Mouse (Mus musculus) intestine, embryonic 16.5 days (tissue): ENCODE data around the gene Adamts17. TPM values are rescaled to one million over a fixed set of nuclear protein-coding genes. Genes with fewer than 3 reads are reported as not detected.

Experiments
- ATAC-seq: fragments of 200-750 bp; cut with Nextera tagmentation; 2 replicates; pipeline ENCODE4 v1.8.0; 2017; ENCODE audit warnings: moderate TSS enrichment, moderate library complexity
- H3K27ac ChIP-seq: fragments of 300-500 bp; sonication (generic); 2 replicates; pipeline ENCODE4 v1.5.1; 2014; ENCODE audit warnings: mild to moderate bottlenecking, low read length
- H3K27me3 ChIP-seq: fragments of 300-500 bp; sonication (generic); replicated peaks from 2 replicates; pipeline ENCODE4 v1.6.1; 2014; ENCODE audit warnings: low read length, control low read depth, mixed read lengths; ENCODE audit not compliant: control insufficient read depth, insufficient read depth
- H3K36me3 ChIP-seq: fragments of 300-500 bp; sonication (generic); 2 replicates; pipeline ENCODE4 v1.6.1; 2014; ENCODE audit warnings: low read length, control low read depth; ENCODE audit not compliant: control insufficient read depth, insufficient read depth
- H3K4me1 ChIP-seq: fragments of 300-500 bp; sonication (generic); 2 replicates; pipeline ENCODE4 v1.6.1; 2014; ENCODE audit warnings: low read length, control low read depth, mixed read lengths; ENCODE audit not compliant: control insufficient read depth, insufficient read depth
- H3K4me2 ChIP-seq: fragments of 300-500 bp; sonication (generic); 2 replicates; pipeline ENCODE4 v1.6.1; 2014; ENCODE audit warnings: low read depth, low read length, control low read depth
- H3K4me3 ChIP-seq: fragments of 300-500 bp; sonication (generic); 2 replicates; pipeline ENCODE4 v1.5.1; 2014; ENCODE audit warnings: mild to moderate bottlenecking, low read length
- H3K9ac ChIP-seq: fragments of 300-500 bp; sonication (generic); 2 replicates; pipeline ENCODE4 v1.6.1; 2014; ENCODE audit warnings: low read depth, low read length
- H3K9me3 ChIP-seq: fragments of 300-500 bp; sonication (generic); 2 replicates; pipeline ENCODE4 v1.6.1; 2016; ENCODE audit warnings: low read length, control low read depth; ENCODE audit not compliant: control insufficient read depth
- WGBS: fragments of 180-500 bp; shearing (Covaris S2); extraction: QIAGEN DNeasy Blood & Tissue Kit; methylation state at CpG from one replicate; pipeline ENCODE4 v1.1.7; 2014; 5-methylcytosine and 5-hydroxymethylcytosine counted together
- polyA plus RNA-seq: library from polyadenylated mRNA; unstranded; fragments of >200 nt; fragmentation: Nextera tagmentation; extraction: Ambion mirVana; gene quantifications from 2 replicates; pipeline ENCODE4 v1.2.1, GENCODE M21; 2015

Adamts17 gene
- polyA plus RNA-seq, 1 experiment from 2014 or later: 3.7 TPM

- Histone ChIP-seq H3K36me3 (no peaks in the 10 kb centered on the region), H3K27ac (no peak overlapping the region), H3K9ac (no peak overlapping the region), H3K9me3 (no peaks in the 10 kb centered on the region), H3K4me1 (no peaks in the 10 kb centered on the region), H3K4me3 (no peak overlapping the region), H3K4me2 (no peak overlapping the region), H3K27me3 (no peaks in the 10 kb centered on the region)
- whole genome bisulfite sequencing: 73% methylated on average over 20 of the region's 20 CpGs
- ATAC-seq: no peak
These were observed 186.9 kb downstream of the Adamts17 start for GRCm38 (mm10) chr7:67026114-67027070.

- no peak overlapping the region for H3K4me2 ChIP-seq
- H3K4me3 ChIP-seq: no peak overlapping the region
- 87% methylated on average over 8 of the region's 8 CpGs for WGBS
- no peak overlapping the region for H3K9ac ChIP-seq
- ATAC-seq: no peak
- no peaks in the 10 kb centered on the region for H3K27me3 ChIP-seq
- no peak overlapping the region for H3K27ac ChIP-seq
- H3K36me3 ChIP-seq: no peaks in the 10 kb centered on the region
- no peaks in the 10 kb centered on the region for H3K4me1 ChIP-seq
- no peaks in the 10 kb centered on the region for H3K9me3 ChIP-seq
These were observed 187.7 kb downstream of the Adamts17 start for GRCm38 (mm10) chr7:67027216-67027615.

- Histone ChIP-seq H3K9me3 (no peaks in the 10 kb centered on the region), H3K4me1 (no peaks in the 10 kb centered on the region), H3K36me3 (no peaks in the 10 kb centered on the region), H3K4me3 (no peak overlapping the region), H3K9ac (no peak overlapping the region), H3K4me2 (no peak overlapping the region), H3K27ac (no peak overlapping the region), H3K27me3 (no peaks in the 10 kb centered on the region)
- 97% methylated on average over 5 of the region's 5 CpGs for WGBS
- no peak for ATAC-seq
These were observed 188.2 kb downstream of the Adamts17 start for GRCm38 (mm10) chr7:67027696-67028095.

- no peak overlapping the region for H3K4me3 ChIP-seq
- H3K4me1 ChIP-seq: no peaks in the 10 kb centered on the region
- WGBS: 75% methylated on average over 4 of the region's 4 CpGs
- no peak overlapping the region for H3K27ac ChIP-seq
- ATAC-seq: no peak
- H3K36me3 ChIP-seq: no peaks in the 10 kb centered on the region
- no peak overlapping the region for H3K4me2 ChIP-seq
- H3K27me3 ChIP-seq: no peaks in the 10 kb centered on the region
- no peak overlapping the region for H3K9ac ChIP-seq
- H3K9me3 ChIP-seq: no peaks in the 10 kb centered on the region
These were observed 189.4 kb downstream of the Adamts17 start for GRCm38 (mm10) chr7:67028902-67029301.

GRCm38 (mm10) chr7:67029481-67029880 lies 189.9 kb downstream of the Adamts17 start:
- H3K4me1 ChIP-seq: no peaks in the 10 kb centered on the region
- no peak overlapping the region for H3K27ac ChIP-seq
- H3K36me3 ChIP-seq: no peaks in the 10 kb centered on the region
- H3K9ac ChIP-seq: no peak overlapping the region
- H3K27me3 ChIP-seq: no peaks in the 10 kb centered on the region
- no peaks in the 10 kb centered on the region for H3K9me3 ChIP-seq
- H3K4me3 ChIP-seq: no peak overlapping the region
- WGBS: 95% methylated on average over 14 of the region's 14 CpGs
- no peak for ATAC-seq
- no peak overlapping the region for H3K4me2 ChIP-seq

- H3K4me2 ChIP-seq: no peak overlapping the region
- no peaks in the 10 kb centered on the region for H3K9me3 ChIP-seq
- H3K27ac ChIP-seq: no peak overlapping the region
- H3K4me3 ChIP-seq: no peak overlapping the region
- ATAC-seq: no peak
- no peaks in the 10 kb centered on the region for H3K27me3 ChIP-seq
- H3K36me3 ChIP-seq: no peaks in the 10 kb centered on the region
- WGBS: 60% methylated on average over 2 of the region's 2 CpGs
- H3K9ac ChIP-seq: no peak overlapping the region
- no peaks in the 10 kb centered on the region for H3K4me1 ChIP-seq
These were observed 191.7 kb downstream of the Adamts17 start for GRCm38 (mm10) chr7:67031284-67031683.

- Histone ChIP-seq H3K4me1 (no peaks in the 10 kb centered on the region), H3K27me3 (no peaks in the 10 kb centered on the region), H3K4me2 (no peak overlapping the region), H3K9ac (no peak overlapping the region), H3K27ac (no peak overlapping the region), H3K36me3 (no peaks in the 10 kb centered on the region), H3K9me3 (no peaks in the 10 kb centered on the region), H3K4me3 (no peak overlapping the region)
- no peak for ATAC-seq
These were observed 193.1 kb downstream of the Adamts17 start for GRCm38 (mm10) chr7:67032616-67033015.

GRCm38 (mm10) chr7:67034369-67034768 lies 194.8 kb downstream of the Adamts17 start:
- no peak overlapping the region for H3K27ac ChIP-seq
- 51% methylated on average over 2 of the region's 2 CpGs for whole genome bisulfite sequencing

GRCm38 (mm10) chr7:67035246-67035645 lies 195.7 kb downstream of the Adamts17 start:
- 72% methylated on average over 10 of the region's 10 CpGs for WGBS
- H3K4me3 ChIP-seq: no peak overlapping the region
- no peak for ATAC-seq

More at GRCm38 (mm10) chr7:67034369-67034768, 194.8 kb downstream of the Adamts17 start:
- no peaks in the 10 kb centered on the region for H3K36me3 ChIP-seq
- no peaks in the 10 kb centered on the region for H3K4me1 ChIP-seq
- H3K4me2 ChIP-seq: no peak overlapping the region
- no peak overlapping the region for H3K4me3 ChIP-seq
- no peaks in the 10 kb centered on the region for H3K27me3 ChIP-seq
- peak; percentile 88 for ATAC-seq
- H3K9me3 ChIP-seq: no peaks in the 10 kb centered on the region
- no peak overlapping the region for H3K9ac ChIP-seq

More at GRCm38 (mm10) chr7:67035246-67035645, 195.7 kb downstream of the Adamts17 start:
- H3K9me3 ChIP-seq: no peaks in the 10 kb centered on the region
- no peaks in the 10 kb centered on the region for H3K36me3 ChIP-seq
- H3K27me3 ChIP-seq: no peaks in the 10 kb centered on the region
- no peak overlapping the region for H3K9ac ChIP-seq
- no peak overlapping the region for H3K27ac ChIP-seq
- H3K4me2 ChIP-seq: no peak overlapping the region
- no peaks in the 10 kb centered on the region for H3K4me1 ChIP-seq
